8 mouse cellular contexts compared by ENCODE assay signal in genomic region chr11:116580711-116581375, GRCm38 (mm10). TPM values are rescaled to one million over a fixed set of nuclear protein-coding genes. Genes with fewer than 3 reads are reported as not detected.
DNase-seq lines count a peak whose midpoint lies in the region; ATAC-seq and TF ChIP-seq lines count a peak whose summit lies in the region.

No protein-coding gene starts in this region.

- H3K4me1 ChIP-seq in limb, embryonic 13.5 days, result peaks cover 40% of the 10 kb centered on the region
- peaks cover 31% of the 10 kb centered on the region for H3K4me1 ChIP-seq in midbrain, embryonic 12.5 days
- peaks cover 6% of the 10 kb centered on the region for H3K4me1 ChIP-seq in small intestine, adult 2 months (ENCODE audit: control insufficient read depth, insufficient read depth, insufficient read length, low read length)

- intact Hi-C loops in heart, postnatal 25 days (cut with DNase I), result no loop called here

- no peaks in the 10 kb centered on the region for H3K27me3 ChIP-seq in limb, embryonic 13.5 days
- no peaks in the 10 kb centered on the region for H3K27me3 ChIP-seq in midbrain, embryonic 12.5 days
- H3K27me3 ChIP-seq in small intestine, adult 2 months (ENCODE audit: control insufficient read depth, insufficient read depth, low read length), result 0 out of 2 replicates have a peak, but pooled peaks cover 3% of the 10 kb centered on the region

- TF ChIP-seq CTCF in small intestine, adult 2 months (IDR thresholded peaks at IDR 0.05; ENCODE audit: extremely low read depth, insufficient read length, insufficient replicate concordance, low read depth, low read length), result no peak

- H3K36me3 ChIP-seq in limb, embryonic 13.5 days, result no peaks in the 10 kb centered on the region
- no peaks in the 10 kb centered on the region for H3K36me3 ChIP-seq in midbrain, embryonic 12.5 days
- H3K36me3 ChIP-seq in small intestine, adult 2 months (ENCODE audit: control insufficient read depth, insufficient read depth, low read length), result no peaks in the 10 kb centered on the region

- DNase-seq in heart, adult 18-20 months, result peak; percentile 51 to 67
- no peak for DNase-seq in heart, postnatal 25 days (ENCODE audit: low spot score)
- peak; percentile 63 for DNase-seq in cerebellum, adult 9-10 months
- peak; percentile 27 for DNase-seq in forelimb bud, embryonic 11.5 days (ENCODE audit: low read depth, low spot score)
- peak; percentile 82 for DNase-seq in induced T-regulatory cell, adult 2 months (ENCODE audit: low read depth)

- ATAC-seq in limb, embryonic 13.5 days (ENCODE audit: low FRiP score, low read depth), result peak; percentile 72
- peak; percentile 82 for ATAC-seq in midbrain, embryonic 12.5 days (ENCODE audit: low FRiP score, low read depth)

- H3K4me3 ChIP-seq in limb, embryonic 13.5 days, result peak overlapping the region; percentile 89
- peak overlapping the region; percentile 98 for H3K4me3 ChIP-seq in midbrain, embryonic 12.5 days
- peak overlapping the region; percentile 99 for H3K4me3 ChIP-seq in small intestine, adult 2 months (ENCODE audit: low read depth, low read length)

- under 1% methylated on average over 80 of the region's 91 CpGs for WGBS in limb, embryonic 13.5 days
- under 1% methylated on average over 80 of the region's 91 CpGs for WGBS in midbrain, embryonic 12.5 days
- WGBS in small intestine, adult 2 months, result under 1% methylated on average over 91 of the region's 91 CpGs

- peak overlapping the region; percentile 84 for H3K4me2 ChIP-seq in limb, embryonic 13.5 days (replicated peaks)
- H3K4me2 ChIP-seq in midbrain, embryonic 12.5 days (replicated peaks), result peak overlapping the region; percentile 77

- no peaks in the 10 kb centered on the region for H3K9me3 ChIP-seq in limb, embryonic 13.5 days
- H3K9me3 ChIP-seq in midbrain, embryonic 12.5 days, result no peaks in the 10 kb centered on the region

- H3K27ac ChIP-seq in limb, embryonic 13.5 days, result peak overlapping the region; percentile 82; the same call in 1 of the 2 replicates
- peak overlapping the region; percentile 91 for H3K27ac ChIP-seq in midbrain, embryonic 12.5 days (replicated peaks)
- H3K27ac ChIP-seq in small intestine, adult 2 months (ENCODE audit: insufficient read depth, low read depth, low read length), result no peak overlapping the region

- peak overlapping the region; percentile 85 for H3K9ac ChIP-seq in limb, embryonic 13.5 days
- peak overlapping the region; percentile 97 for H3K9ac ChIP-seq in midbrain, embryonic 12.5 days (replicated peaks)

- 0 out of 2 replicates have a peak, but pooled peaks have one; percentile 9 for TF ChIP-seq POLR2A in small intestine, adult 2 months (IDR thresholded peaks at IDR 0.05; ENCODE audit: low read depth, low read length)

RNA-seq across cellular contexts. Expression of gene Ube2o, which starts 0.4 kb away (rescaled TPM):
- total RNA-seq in heart, adult 18-20 months (2021), result 10 to 100 TPM; 27.7 to 29.5 TPM
- total RNA-seq in heart, postnatal 25 days (2021), result 10 to 100 TPM; 31.4 to 37.1 TPM
- 10.3 and 12.1 TPM in 2 replicates for polyA plus RNA-seq in limb, embryonic 13.5 days (2015; fragmentation: Nextera tagmentation; extraction: Ambion mirVana)
- polyA plus RNA-seq in midbrain, embryonic 12.5 days (2016; fragmentation: Nextera tagmentation; extraction: Ambion mirVana), result 17.9 and 19.0 TPM in 2 replicates
- 7.2 and 7.9 TPM in 2 replicates for polyA plus RNA-seq in small intestine, adult 2 months (2012; rRNA removed)

RNA-seq across cellular contexts. Expression of gene Aanat, which starts 5.4 kb away (rescaled TPM):
- total RNA-seq in heart, adult 18-20 months (2021), result not detected
- not detected for total RNA-seq in heart, postnatal 25 days (2021)
- polyA plus RNA-seq in limb, embryonic 13.5 days (2015; fragmentation: Nextera tagmentation; extraction: Ambion mirVana), result not detected in 2 replicates
- polyA plus RNA-seq in midbrain, embryonic 12.5 days (2016; fragmentation: Nextera tagmentation; extraction: Ambion mirVana), result 0.18 and 0.41 TPM in 2 replicates
- polyA plus RNA-seq in small intestine, adult 2 months (2012; rRNA removed), result not detected in 2 replicates

RNA-seq across cellular contexts. Expression of gene Rhbdf2, which starts 46.0 kb away (rescaled TPM):
- total RNA-seq in heart, adult 18-20 months (2021), result 10 to 100 TPM; 10.6 to 11.5 TPM
- 10 to 100 TPM; 10.6 to 12.8 TPM for total RNA-seq in heart, postnatal 25 days (2021)
- 4.0 and 5.1 TPM in 2 replicates for polyA plus RNA-seq in limb, embryonic 13.5 days (2015; fragmentation: Nextera tagmentation; extraction: Ambion mirVana)
- polyA plus RNA-seq in midbrain, embryonic 12.5 days (2016; fragmentation: Nextera tagmentation; extraction: Ambion mirVana), result 1.1 and 1.8 TPM in 2 replicates
- polyA plus RNA-seq in small intestine, adult 2 months (2012; rRNA removed), result 25.3 and 40.8 TPM in 2 replicates

RNA-seq across cellular contexts. Expression of gene Sphk1, which starts 50.1 kb away (rescaled TPM):
- total RNA-seq in heart, adult 18-20 months (2021), result 1 to 10 TPM in 1 of 2 experiments, under 1 TPM in 1; 0.94 to 1.4 TPM
- 1 to 10 TPM; 1.4 to 1.9 TPM for total RNA-seq in heart, postnatal 25 days (2021)
- polyA plus RNA-seq in limb, embryonic 13.5 days (2015; fragmentation: Nextera tagmentation; extraction: Ambion mirVana), result 2.3 and 2.9 TPM in 2 replicates
- 4.6 and 7.1 TPM in 2 replicates for polyA plus RNA-seq in midbrain, embryonic 12.5 days (2016; fragmentation: Nextera tagmentation; extraction: Ambion mirVana)
- 19.5 and 47.9 TPM in 2 replicates for polyA plus RNA-seq in small intestine, adult 2 months (2012; rRNA removed)
